Mouse (Mus musculus) gastrocnemius, adult 2 months (tissue): ENCODE results near the gene Adamts16. TPM values are rescaled to one million over a fixed set of nuclear protein-coding genes. Genes with fewer than 3 reads are reported as not detected.

ENCODE experiments used
- DNase-seq: peaks from one replicate; pipeline ENCODE4 v3.0.0; 2022
- H3K27ac ChIP-seq: fragments of 200-600 bp; 2 replicates; pipeline ENCODE4 v1.8.1; 2022; ENCODE audit warnings: mild to moderate bottlenecking
- H3K4me3 ChIP-seq: fragments of 200-600 bp; 2 replicates; pipeline ENCODE4 v1.8.1; 2022; ENCODE audit warnings: mild to moderate bottlenecking, moderate library complexity
- CTCF ChIP-seq: fragments of 200-600 bp; IDR thresholded peaks from 2 replicates; pipeline ENCODE4 v1.8.1; 2022; ENCODE audit warnings: antibody characterized with exemption, mild to moderate bottlenecking, moderate library complexity
- intact Hi-C: fragments of 180-260 bp; cut with DNase I; formaldehyde crosslinking; loops from one replicate; pipeline ENCODE4 v1.15.1; 2025
- total RNA-seq, 2 experiments: library from RNA; stranded (reverse); gene quantifications; 2 replicates each; pipeline ENCODE4 v1.2.3; 2021

The Adamts16 gene
- total RNA-seq, 2 experiments from 2014 or later = 0.20 to 0.56 TPM

DNA sequence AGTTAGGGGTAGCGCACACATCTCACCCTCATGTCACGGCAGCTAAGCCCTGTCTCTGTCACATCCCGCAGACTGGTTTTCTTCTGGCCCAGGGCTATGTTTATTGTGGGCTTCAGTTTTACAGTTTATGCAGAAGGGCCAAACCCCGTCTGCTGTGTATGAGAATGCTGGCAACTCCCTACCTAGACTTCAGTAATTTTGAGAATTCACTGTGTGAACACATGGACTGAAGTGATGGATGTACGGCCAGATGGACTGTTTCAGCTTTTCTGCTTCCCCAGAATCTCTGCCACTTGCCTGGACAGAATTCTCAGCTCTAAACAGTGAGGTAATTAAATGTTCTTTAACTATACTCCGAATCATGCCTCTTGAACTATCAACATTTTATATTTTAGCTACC is 70.5 kb downstream of the Adamts16 start:
- no peak for TF ChIP-seq CTCF
- DNase-seq = no peak
- intact Hi-C loops = no loop called here
- Histone ChIP-seq H3K4me3 (no peak overlapping the region), H3K27ac (no peak overlapping the region)

DNA sequence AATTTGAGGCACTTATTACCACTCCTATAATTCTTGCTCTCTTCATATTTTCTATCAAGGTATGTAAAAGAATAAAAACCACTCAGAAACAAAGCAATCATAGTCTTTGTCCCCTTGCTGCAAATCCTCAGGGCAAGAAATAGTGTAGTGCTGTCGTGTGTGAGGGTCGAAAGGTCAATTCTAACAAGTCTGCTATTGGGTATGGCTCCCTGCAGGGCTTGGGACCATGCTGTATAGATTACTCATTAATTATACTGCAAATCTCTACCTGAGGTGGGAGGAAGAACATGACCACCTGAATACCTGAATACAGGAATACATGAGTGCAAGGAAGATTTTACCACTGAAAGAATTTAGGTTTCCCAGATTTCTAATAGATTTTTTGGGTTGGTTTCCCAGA is 72.5 kb downstream of the Adamts16 start:
- no peak for DNase-seq
- Histone ChIP-seq H3K27ac (no peak overlapping the region), H3K4me3 (no peak overlapping the region)
- TF ChIP-seq CTCF = no peak
- intact Hi-C loops = no loop called here

DNA sequence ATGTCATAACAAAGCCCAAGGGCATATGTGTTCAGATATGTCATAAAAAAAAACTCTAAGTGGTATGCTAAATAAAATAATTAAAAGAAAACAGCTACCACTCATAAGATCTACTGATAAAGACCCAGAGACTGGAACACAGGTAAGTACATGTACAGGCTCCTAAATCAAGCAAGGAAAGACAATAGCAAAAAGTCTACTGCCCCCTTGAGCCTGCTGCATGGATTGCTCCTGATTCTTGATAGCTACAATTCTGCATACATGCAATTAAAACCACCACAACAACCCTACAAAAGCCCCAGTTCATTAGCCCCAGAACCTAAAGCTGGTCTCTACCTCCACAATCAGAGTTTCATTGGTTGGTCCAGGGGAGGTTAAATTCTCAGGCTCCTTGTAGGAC is 74.1 kb downstream of the Adamts16 start:
- peak; percentile 68 for TF ChIP-seq CTCF
- intact Hi-C loops = loop anchor here (1.0 kb wide), 1 partner anchor 124 kb away; no protein-coding TSS in a partner anchor
- Histone ChIP-seq H3K27ac (no peak overlapping the region), H3K4me3 (no peak overlapping the region)
- no peak for DNase-seq

DNA sequence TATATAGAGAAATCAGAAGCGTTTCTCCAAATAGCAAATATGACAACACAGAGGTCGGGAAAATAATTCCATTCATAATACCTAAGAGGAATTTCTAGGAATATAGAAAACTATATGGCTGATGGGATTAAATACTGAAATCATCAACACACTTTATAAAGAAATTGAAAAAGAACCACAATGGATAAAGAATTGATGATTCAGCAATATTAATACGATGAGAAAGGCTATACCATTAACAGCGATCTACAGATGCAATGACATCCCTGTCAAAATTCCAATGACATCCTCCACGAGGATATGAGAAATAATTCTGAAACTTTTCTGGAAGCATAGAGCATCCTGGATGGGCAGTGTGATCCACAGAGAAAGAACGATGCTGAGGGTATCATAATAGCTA is 76.9 kb downstream of the Adamts16 start:
- intact Hi-C loops = no loop called here
- no peak for DNase-seq
- Histone ChIP-seq H3K4me3 (no peak overlapping the region), H3K27ac (no peak overlapping the region)
- TF ChIP-seq CTCF = no peak

DNA sequence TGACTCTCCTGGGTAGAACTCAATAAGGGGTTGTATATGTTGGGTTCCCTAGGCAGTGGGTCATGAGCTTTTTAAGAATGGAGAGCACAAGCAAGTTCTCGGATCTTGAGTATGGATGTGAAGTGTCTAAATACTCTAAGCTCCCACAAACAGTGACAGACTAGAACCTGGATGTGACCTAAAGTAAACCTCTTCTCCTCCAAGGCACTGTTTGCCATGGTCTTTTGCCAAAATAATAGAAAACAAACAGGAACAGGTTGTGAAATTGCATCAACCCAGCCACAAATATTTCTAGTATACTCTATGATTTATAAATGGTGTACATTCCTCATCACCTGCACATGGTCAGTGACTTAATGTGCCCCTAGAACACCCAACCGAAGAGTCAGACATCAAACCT is 79.0 kb downstream of the Adamts16 start:
- intact Hi-C loops = no loop called here
- DNase-seq = no peak
- TF ChIP-seq CTCF = no peak
- Histone ChIP-seq H3K4me3 (no peak overlapping the region), H3K27ac (no peak overlapping the region)

DNA sequence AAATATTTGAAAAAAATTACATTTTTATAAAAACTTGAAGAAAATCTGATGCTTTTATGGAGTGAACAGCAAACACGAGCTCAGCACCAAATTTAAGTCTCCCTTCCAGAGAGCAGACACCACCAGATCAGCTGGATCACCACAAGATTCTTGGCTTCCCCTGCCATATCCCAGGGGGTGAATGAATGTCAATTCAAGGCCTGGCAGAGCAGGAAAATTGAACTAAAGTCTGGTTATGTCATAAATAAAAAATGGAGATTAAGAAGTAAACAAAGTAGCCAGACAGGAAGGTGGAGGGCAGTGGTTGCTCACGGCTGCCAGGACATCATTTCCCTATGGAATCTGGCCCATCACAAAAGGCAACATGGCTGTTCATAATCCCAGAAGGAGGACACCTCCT is 80.3 kb downstream of the Adamts16 start:
- intact Hi-C loops = no loop called here
- TF ChIP-seq CTCF = no peak
- DNase-seq = no peak
- Histone ChIP-seq H3K4me3 (no peak overlapping the region), H3K27ac (no peak overlapping the region)

DNA sequence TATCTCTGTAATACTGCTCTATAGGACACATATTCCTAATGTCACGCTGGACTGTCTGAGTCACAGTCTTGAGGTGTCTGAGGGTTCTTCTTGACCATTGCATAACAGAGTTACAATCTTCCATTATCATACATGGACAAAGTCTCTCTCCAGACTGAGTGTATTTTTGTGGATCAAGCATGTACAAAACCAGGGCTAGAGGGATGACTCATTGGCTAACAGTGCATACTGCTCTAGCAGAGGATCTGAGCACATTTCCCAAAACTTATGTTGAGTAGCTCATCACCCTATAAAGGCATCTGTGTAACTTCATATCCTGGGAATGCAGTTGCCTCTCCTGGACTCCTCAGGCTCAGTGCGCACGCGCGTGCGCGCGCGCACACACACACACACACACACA is 81.4 kb downstream of the Adamts16 start:
- Histone ChIP-seq H3K27ac (no peak overlapping the region), H3K4me3 (no peak overlapping the region)
- no peak for TF ChIP-seq CTCF
- intact Hi-C loops = no loop called here
- DNase-seq = no peak

DNA sequence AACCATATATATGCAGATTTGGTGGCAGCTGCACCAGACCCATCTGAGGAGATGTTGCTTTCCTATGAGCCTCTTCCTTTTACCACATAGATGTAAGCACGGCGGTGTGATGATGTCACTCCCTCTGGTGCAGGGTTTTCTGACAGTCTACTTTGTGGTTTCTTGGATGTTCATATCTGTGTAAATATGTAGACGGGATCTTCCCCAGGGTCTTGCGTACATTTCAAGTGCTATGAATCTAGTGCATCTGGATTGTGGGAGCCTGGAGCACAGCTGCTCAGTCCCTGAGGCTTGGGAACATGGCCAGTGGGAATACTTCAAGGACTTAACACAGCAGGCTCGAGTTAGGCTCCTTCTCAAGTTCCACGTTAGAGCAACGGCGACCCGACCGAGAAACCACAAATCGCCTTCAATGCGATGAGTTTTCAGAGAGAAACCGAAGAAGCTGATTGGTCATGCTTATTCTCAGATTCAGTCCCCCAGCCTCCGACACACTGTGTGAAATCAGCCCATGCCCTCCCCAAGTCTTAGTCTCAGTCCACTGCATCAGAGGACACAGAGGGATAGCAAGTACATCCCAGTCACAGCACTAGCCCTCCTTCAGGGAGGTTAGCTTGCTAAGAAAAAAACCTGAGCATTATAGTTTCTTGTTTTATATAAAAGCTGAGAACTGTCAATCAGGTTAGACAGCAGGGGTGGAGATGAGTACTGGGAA is 95.2 kb downstream of the Adamts16 start:
- TF ChIP-seq CTCF = no peak
- intact Hi-C loops = no loop called here
- Histone ChIP-seq H3K27ac (no peak overlapping the region), H3K4me3 (no peak overlapping the region)
- no peak for DNase-seq

DNA sequence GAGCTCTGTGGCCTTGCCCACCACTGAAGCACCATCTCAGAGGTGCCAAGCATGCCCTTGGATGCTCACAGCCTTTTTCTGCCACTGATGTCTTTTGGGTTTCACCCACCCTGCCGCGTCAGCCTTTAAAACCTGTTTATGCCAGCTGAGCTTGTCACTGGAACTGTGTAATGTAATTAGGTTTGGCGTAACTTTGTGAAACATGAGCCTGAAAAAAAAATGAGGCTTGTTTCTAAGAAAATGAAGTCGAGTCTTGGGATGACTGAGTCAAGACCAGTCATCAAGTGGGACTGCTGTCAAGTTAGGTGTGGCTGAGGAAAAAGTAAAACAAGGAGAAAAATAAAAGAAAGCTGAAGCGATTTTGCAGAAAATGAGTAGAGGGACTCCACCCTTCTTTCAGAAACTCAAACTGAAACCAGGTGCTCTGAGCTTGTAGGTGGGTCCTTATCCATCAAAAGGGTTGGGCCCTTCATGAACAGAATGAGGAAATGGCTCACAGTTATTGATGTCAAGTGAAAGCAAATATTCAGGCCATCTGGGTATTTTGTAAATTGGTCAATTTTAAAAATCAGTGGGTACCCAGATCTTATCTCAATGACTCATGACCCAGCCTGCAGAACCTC is 97.1 kb downstream of the Adamts16 start:
- no peak overlapping the region for H3K4me3 ChIP-seq
- DNase-seq = no peak
- intact Hi-C loops = no loop called here
- no peak for TF ChIP-seq CTCF
- no peak overlapping the region for H3K27ac ChIP-seq

DNA sequence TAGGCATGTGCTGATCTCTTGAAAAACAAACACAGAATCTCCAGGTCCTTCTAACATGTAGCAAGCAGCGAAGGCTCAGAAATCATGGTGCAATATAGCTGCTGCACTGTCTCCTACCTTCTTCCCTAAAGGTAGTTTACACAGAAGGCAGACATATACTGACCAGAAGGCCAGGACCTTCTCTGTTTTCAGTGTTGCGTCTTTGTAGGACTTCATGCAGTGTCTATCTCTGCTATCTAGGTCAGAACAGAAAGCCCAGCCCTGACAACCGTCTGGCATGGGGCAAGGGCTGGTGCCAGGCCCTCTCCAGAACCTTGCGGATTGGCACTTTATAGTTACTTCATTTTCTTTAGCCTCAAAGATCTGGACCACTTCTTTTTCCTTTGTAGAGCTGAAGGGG is 98.9 kb downstream of the Adamts16 start:
- no peak for DNase-seq
- intact Hi-C loops = no loop called here
- H3K27ac ChIP-seq = no peak overlapping the region
- TF ChIP-seq CTCF = no peak
- H3K4me3 ChIP-seq = no peak overlapping the region

DNA sequence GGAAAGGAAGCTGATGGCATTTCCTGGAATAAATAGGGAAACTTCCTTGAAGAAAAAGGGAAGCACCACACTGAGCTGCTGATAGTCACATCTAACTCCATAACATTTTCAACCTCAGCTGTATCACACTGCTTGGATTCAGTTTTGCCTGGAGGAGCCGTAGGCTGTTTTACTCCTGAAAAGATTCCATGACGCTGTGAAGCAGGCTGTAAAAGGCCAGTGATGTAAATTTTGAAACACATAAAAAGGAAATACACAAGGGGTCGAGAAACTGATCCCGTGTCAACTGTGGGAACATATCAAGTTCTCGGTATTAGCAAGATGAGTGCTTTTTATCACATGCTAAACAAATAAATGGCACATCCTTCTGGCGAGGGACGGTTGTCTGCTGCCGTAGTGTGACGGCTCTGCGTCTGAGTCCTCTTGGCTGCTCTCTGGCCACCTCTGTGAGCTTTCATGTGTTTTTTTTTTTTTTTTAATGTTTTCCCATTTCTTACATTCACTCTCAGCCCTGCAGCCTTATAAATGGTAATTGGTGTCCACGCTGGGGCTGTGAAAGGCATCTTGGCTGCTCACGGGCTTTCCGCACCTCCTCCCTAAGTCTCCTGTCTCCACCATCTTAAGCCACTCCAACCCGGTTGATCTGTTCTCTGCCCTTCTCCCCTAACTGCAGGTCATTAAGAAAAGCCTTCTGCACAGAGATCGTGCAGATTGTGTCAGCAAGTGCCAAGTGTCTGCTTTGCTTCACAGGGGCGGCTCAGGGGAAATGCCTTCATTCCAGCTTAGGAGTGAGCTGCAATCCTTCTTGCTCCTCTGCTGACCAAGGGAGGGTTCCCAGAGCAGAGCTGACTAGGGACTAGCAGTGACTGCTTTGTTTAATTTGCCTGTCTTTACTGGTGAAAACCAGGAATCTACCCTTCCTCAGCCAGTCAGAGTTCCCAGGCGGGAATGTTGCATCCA is 101.0 kb downstream of the Adamts16 start:
- Histone ChIP-seq H3K27ac (no peak overlapping the region), H3K4me3 (no peak overlapping the region)
- intact Hi-C loops = no loop called here
- no peak for DNase-seq
- TF ChIP-seq CTCF = no peak

DNA sequence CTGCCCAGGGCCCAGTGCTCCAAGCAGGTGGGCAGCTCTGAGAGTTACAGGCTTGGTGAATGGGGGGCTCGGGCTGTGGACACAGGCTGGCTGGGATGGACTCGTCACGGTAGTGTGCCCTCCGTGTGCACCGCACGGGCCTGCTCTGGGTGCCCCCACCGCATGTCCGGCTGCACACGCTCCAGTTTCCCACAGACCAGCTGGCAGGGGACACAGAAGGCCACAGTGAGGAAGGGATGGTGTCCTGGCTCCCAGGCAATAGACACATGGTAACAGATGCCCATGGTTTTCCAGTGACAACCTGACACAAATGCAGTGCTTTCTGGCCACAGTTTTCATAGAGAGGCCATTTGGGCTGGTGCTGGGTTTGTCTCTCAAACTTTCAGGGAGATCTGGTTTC is 102.8 kb downstream of the Adamts16 start:
- Histone ChIP-seq H3K27ac (no peak overlapping the region), H3K4me3 (no peak overlapping the region)
- intact Hi-C loops = no loop called here
- TF ChIP-seq CTCF = no peak
- DNase-seq = no peak

DNA sequence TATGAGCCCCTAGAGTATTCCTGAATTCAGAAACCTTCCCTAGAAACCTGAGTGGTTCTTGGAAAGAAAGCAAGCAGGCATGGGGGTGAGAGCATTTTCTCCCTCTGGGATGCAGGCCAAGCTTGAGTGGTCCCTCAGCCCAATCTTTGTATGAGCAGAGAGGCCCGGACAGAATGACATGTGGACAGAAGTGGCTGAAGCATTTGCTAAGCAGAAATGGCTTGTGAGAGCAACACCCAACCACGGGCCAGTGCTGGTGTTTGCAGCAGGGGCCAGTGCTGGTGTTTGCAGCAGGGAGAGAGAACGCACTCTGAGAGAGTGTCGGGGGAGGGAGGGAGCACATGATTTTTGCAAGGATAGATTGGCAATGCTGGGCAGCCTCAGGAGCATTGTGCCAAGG is 105.2 kb downstream of the Adamts16 start:
- no peak for TF ChIP-seq CTCF

More for the DNA sequence above, 105.2 kb downstream of the Adamts16 start:
- intact Hi-C loops = no loop called here
- no peak overlapping the region for H3K27ac ChIP-seq
- no peak overlapping the region for H3K4me3 ChIP-seq
- DNase-seq = no peak
